Mouse (Mus musculus) erythroblast, embryonic 14.5 days (primary cell): ENCODE data around the gene Eif4a2. TPM values are rescaled to one million over a fixed set of nuclear protein-coding genes. Genes with fewer than 3 reads are reported as not detected.

Experiments used
- H3K27me3 ChIP-seq: 2 replicates; pipeline ENCODE4 v1.6.1; 2012; ENCODE audit warnings: inconsistent platforms; ENCODE audit not compliant: control insufficient read depth
- H3K36me3 ChIP-seq: 2 replicates; pipeline ENCODE4 v1.6.1; 2012; ENCODE audit warnings: mild to moderate bottlenecking, inconsistent platforms; ENCODE audit not compliant: control insufficient read depth
- H3K4me1 ChIP-seq: 2 replicates; pipeline ENCODE4 v1.6.1; 2012; ENCODE audit warnings: inconsistent platforms; ENCODE audit not compliant: control insufficient read depth
- H3K4me3 ChIP-seq: replicated peaks from 2 replicates; pipeline ENCODE3; 2012; ENCODE audit warnings: moderate library complexity, mild to moderate bottlenecking, inconsistent platforms
- H3K9me3 ChIP-seq: 2 replicates; pipeline ENCODE4 v1.6.1; 2012; ENCODE audit warnings: low read length, inconsistent platforms, mixed read lengths; ENCODE audit not compliant: control insufficient read depth
- GATA1 ChIP-seq: IDR thresholded peaks from 2 replicates; pipeline ENCODE4 v1.6.1; 2012; ENCODE audit warnings: low read length, inconsistent platforms, mixed read lengths
- TAL1 ChIP-seq: IDR thresholded peaks from 3 replicates; pipeline ENCODE4 v1.6.1; 2012; ENCODE audit warnings: low read length, inconsistent platforms, mixed read lengths
- polyA plus RNA-seq: library from polyadenylated mRNA; stranded (reverse); fragments of >175 nt; gene quantifications from 2 replicates; pipeline ENCODE4 v1.2.3, GENCODE M21; 2012

Gene Eif4a2
- polyA plus RNA-seq, 1 experiment = 0.41 TPM

- Histone ChIP-seq H3K27me3 (no peaks in the 10 kb centered on the region), H3K36me3 (no peaks in the 10 kb centered on the region), H3K9me3 (no peaks in the 10 kb centered on the region), H3K4me1 (no peaks in the 10 kb centered on the region), H3K4me3 (no peak overlapping the region)
- TF ChIP-seq TAL1 (no peak), GATA1 (no peak)
These were observed 42.2 kb downstream of the Eif4a2 start for GRCm38 (mm10) chr16:23149396-23149795.

GRCm38 (mm10) chr16:23151423-23151822 is 44.2 kb downstream of the Eif4a2 start:
- no peak overlapping the region for H3K4me3 ChIP-seq
- no peaks in the 10 kb centered on the region for H3K36me3 ChIP-seq
- no peaks in the 10 kb centered on the region for H3K4me1 ChIP-seq
- H3K9me3 ChIP-seq = no peaks in the 10 kb centered on the region
- no peaks in the 10 kb centered on the region for H3K27me3 ChIP-seq
- no peak for TF ChIP-seq GATA1
- no peak for TF ChIP-seq TAL1

- TF ChIP-seq TAL1 (no peak), GATA1 (no peak)
- H3K27me3 ChIP-seq = no peaks in the 10 kb centered on the region
- H3K36me3 ChIP-seq = no peaks in the 10 kb centered on the region
- H3K4me1 ChIP-seq = no peaks in the 10 kb centered on the region
- no peaks in the 10 kb centered on the region for H3K9me3 ChIP-seq
- H3K4me3 ChIP-seq = no peak overlapping the region
These were observed 47.0 kb downstream of the Eif4a2 start for GRCm38 (mm10) chr16:23154261-23154660.

GRCm38 (mm10) chr16:23157013-23157412 is 49.8 kb downstream of the Eif4a2 start:
- H3K4me3 ChIP-seq = no peak overlapping the region
- H3K27me3 ChIP-seq = no peaks in the 10 kb centered on the region
- no peaks in the 10 kb centered on the region for H3K36me3 ChIP-seq
- no peaks in the 10 kb centered on the region for H3K9me3 ChIP-seq
- no peaks in the 10 kb centered on the region for H3K4me1 ChIP-seq
- TF ChIP-seq TAL1 (no peak), GATA1 (no peak)

- Histone ChIP-seq H3K4me1 (no peaks in the 10 kb centered on the region), H3K27me3 (no peaks in the 10 kb centered on the region), H3K4me3 (no peak overlapping the region), H3K36me3 (no peaks in the 10 kb centered on the region), H3K9me3 (no peaks in the 10 kb centered on the region)
- no peak for TF ChIP-seq GATA1
- no peak for TF ChIP-seq TAL1
These were observed 51.0 kb downstream of the Eif4a2 start for GRCm38 (mm10) chr16:23158292-23158691.

- Histone ChIP-seq H3K9me3 (no peaks in the 10 kb centered on the region), H3K36me3 (no peaks in the 10 kb centered on the region), H3K4me1 (no peaks in the 10 kb centered on the region), H3K27me3 (no peaks in the 10 kb centered on the region), H3K4me3 (no peak overlapping the region)
- TF ChIP-seq GATA1 (no peak), TAL1 (no peak)
These were observed 51.7 kb downstream of the Eif4a2 start for GRCm38 (mm10) chr16:23158957-23159356.

GRCm38 (mm10) chr16:23159749-23160148 is 52.5 kb downstream of the Eif4a2 start:
- Histone ChIP-seq H3K9me3 (no peaks in the 10 kb centered on the region), H3K27me3 (no peaks in the 10 kb centered on the region)

GRCm38 (mm10) chr16:23162116-23162515 is 54.9 kb downstream of the Eif4a2 start:
- no peak for TF ChIP-seq TAL1
- no peak for TF ChIP-seq GATA1
- H3K36me3 ChIP-seq = no peaks in the 10 kb centered on the region
- no peak overlapping the region for H3K4me3 ChIP-seq
- H3K9me3 ChIP-seq = no peaks in the 10 kb centered on the region
- no peaks in the 10 kb centered on the region for H3K27me3 ChIP-seq
- H3K4me1 ChIP-seq = no peaks in the 10 kb centered on the region

More at GRCm38 (mm10) chr16:23159749-23160148, 52.5 kb downstream of the Eif4a2 start:
- no peaks in the 10 kb centered on the region for H3K4me1 ChIP-seq
- H3K36me3 ChIP-seq = no peaks in the 10 kb centered on the region
- no peak overlapping the region for H3K4me3 ChIP-seq
- TF ChIP-seq TAL1 (no peak), GATA1 (no peak)

Other genes starting within 250 kb of the Eif4a2 start
- gene Tbccd1, start 249.8 kb upstream of the Eif4a2 start, polyA plus RNA-seq = 1.2 TPM in 2 replicates
- 3.2 and 5.1 TPM in 2 replicates for gene Dnajb11, start 249.6 kb upstream of the Eif4a2 start, polyA plus RNA-seq
- 0.93 and 1.4 TPM in 2 replicates for gene Ahsg, start 216.2 kb upstream of the Eif4a2 start, polyA plus RNA-seq
- not detected in 2 replicates for gene Fetub, start 189.1 kb upstream of the Eif4a2 start, polyA plus RNA-seq
- not detected in 2 replicates for gene Hrg, start 156.4 kb upstream of the Eif4a2 start, polyA plus RNA-seq
- gene Kng2, start 78.0 kb upstream of the Eif4a2 start, polyA plus RNA-seq = 0.02 TPM in 1 of 2 replicates, not detected in the other
- gene Kng1, start 49.6 kb upstream of the Eif4a2 start, polyA plus RNA-seq = 0.05 TPM in 1 of 2 replicates, not detected in the other
- gene Rfc4, start 20.3 kb downstream of the Eif4a2 start, polyA plus RNA-seq = 4.7 and 7.9 TPM in 2 replicates
- gene Adipoq, start 39.1 kb downstream of the Eif4a2 start, polyA plus RNA-seq = not detected in 2 replicates
- not detected in 2 replicates for gene St6gal1, start 117.3 kb downstream of the Eif4a2 start, polyA plus RNA-seq